Mouse (Mus musculus): ENCODE results near the gene Eif4a2.
"Not testable (repeated sequence)": the region's sequence is repeated elsewhere in the genome, so short reads cannot be mapped to it uniquely, and the experiment has no call there.

GRCm38 (mm10) chr16:23060781-23061325 lies 46.4 kb upstream of the Eif4a2 start:
- not testable (repeated sequence) for TF ChIP-seq POLR2A (IDR thresholded peaks at IDR 0.05; ENCODE audit: insufficient read depth, low read depth, low read length); CTCF (IDR thresholded peaks at IDR 0.05)
